ENCODE assay signal across 8 mouse cellular contexts in genomic region chr19:10895016-10895528, GRCm38 (mm10). TPM values are rescaled to one million over a fixed set of nuclear protein-coding genes. Genes with fewer than 3 reads are reported as not detected.
DNase-seq lines count a peak whose midpoint lies in the region; ATAC-seq and TF ChIP-seq lines count a peak whose summit lies in the region.

Prpf19 (plus strand) TSS chr19:10895231.

- WGBS in heart, embryonic 12.5 days, result under 1% methylated on average over 41 of the region's 43 CpGs
- WGBS in kidney, postnatal 0 days, result 0% methylated on average over 43 of the region's 43 CpGs
- under 1% methylated on average over 43 of the region's 43 CpGs for WGBS in liver, embryonic 11.5 days
- under 1% methylated on average over 43 of the region's 43 CpGs for WGBS in stomach, embryonic 14.5 days

- H3K9me3 ChIP-seq in erythroblast, embryonic 14.5 days (ENCODE audit: control insufficient read depth, low read length), result no peaks in the 10 kb centered on the region
- H3K9me3 ChIP-seq in heart, embryonic 12.5 days (replicated peaks), result 0 out of 2 replicates have a peak, but pooled peaks cover 2% of the 10 kb centered on the region
- no peaks in the 10 kb centered on the region for H3K9me3 ChIP-seq in kidney, postnatal 0 days (replicated peaks; ENCODE audit: low read length)
- H3K9me3 ChIP-seq in liver, embryonic 11.5 days (ENCODE audit: control insufficient read depth, low read length), result no peaks in the 10 kb centered on the region
- no peaks in the 10 kb centered on the region for H3K9me3 ChIP-seq in stomach, embryonic 14.5 days (ENCODE audit: control insufficient read depth, low read depth, low read length)

- ATAC-seq in heart, embryonic 12.5 days (ENCODE audit: insufficient number of reproducible peaks, low FRiP score), result peak; percentile 92
- peak; percentile 90 for ATAC-seq in kidney, postnatal 0 days (replicated peaks; ENCODE audit: low FRiP score, low read depth)
- ATAC-seq in liver, embryonic 11.5 days (replicated peaks; ENCODE audit: low FRiP score), result peak; percentile 93
- peak; percentile 96 for ATAC-seq in stomach, embryonic 14.5 days (ENCODE audit: insufficient number of reproducible peaks, insufficient read depth, low FRiP score, low read depth)

- peaks cover 46% of the 10 kb centered on the region for H3K79me2 ChIP-seq in C2C12 (ENCODE audit: control insufficient read depth, insufficient read depth)

- DNase-seq in brain, embryonic 14.5 days (ENCODE audit: low read depth), result peak; percentile 100
- peak; percentile 99 for DNase-seq in kidney, postnatal 0 days (ENCODE audit: low spot score)
- peak; percentile 95 for DNase-seq in liver, embryonic 11.5 days (ENCODE audit: low spot score)
- DNase-seq in naive thymus-derived CD4-positive, alpha-beta T cell, adult 2 months (ENCODE audit: low read depth), result peak; percentile 97

- peak within 1 kb of the TSS; percentile 95 for H3K27ac ChIP-seq in heart, embryonic 12.5 days (ENCODE audit: poor library complexity, severe bottlenecking)
- H3K27ac ChIP-seq in kidney, postnatal 0 days, result peak within 1 kb of the TSS; percentile 92
- H3K27ac ChIP-seq in liver, embryonic 11.5 days (ENCODE audit: low read depth, low read length), result peak within 1 kb of the TSS; percentile 89
- H3K27ac ChIP-seq in stomach, embryonic 14.5 days (ENCODE audit: low read length), result peak within 1 kb of the TSS; percentile 93

- H3K79me3 ChIP-seq in C2C12 (ENCODE audit: low read depth), result peaks cover 34% of the 10 kb centered on the region

- TF ChIP-seq CTCF in C2C12 (IDR thresholded peaks at IDR 0.05; ENCODE audit: control insufficient read depth, insufficient read depth, insufficient read length), result no peak
- no peak for TF ChIP-seq CTCF in brain, embryonic 14.5 days (IDR thresholded peaks at IDR 0.05; ENCODE audit: borderline replicate concordance, extremely low read depth, insufficient read depth, insufficient read length)
- peak; percentile 27; the same call in 1 of the 2 replicates for TF ChIP-seq CTCF in kidney, postnatal 0 days (IDR thresholded peaks at IDR 0.05; ENCODE audit: low read depth)

- peak within 1 kb of the TSS; percentile 97 for H3K4me3 ChIP-seq in C2C12 (ENCODE audit: insufficient read depth, poor library complexity, severe bottlenecking)
- peak within 1 kb of the TSS; percentile 88 for H3K4me3 ChIP-seq in erythroblast, embryonic 14.5 days (replicated peaks)
- peak within 1 kb of the TSS; percentile 94 for H3K4me3 ChIP-seq in heart, embryonic 12.5 days
- H3K4me3 ChIP-seq in kidney, postnatal 0 days (replicated peaks; ENCODE audit: low read depth, low read length), result peak within 1 kb of the TSS; percentile 80
- peak within 1 kb of the TSS; percentile 94 for H3K4me3 ChIP-seq in liver, embryonic 11.5 days (ENCODE audit: low read depth, low read length)
- peak within 1 kb of the TSS; percentile 91 for H3K4me3 ChIP-seq in stomach, embryonic 14.5 days (ENCODE audit: low read depth, low read length)

- H3K4me1 ChIP-seq in erythroblast, embryonic 14.5 days (ENCODE audit: control insufficient read depth), result peaks cover 32% of the 10 kb centered on the region
- H3K4me1 ChIP-seq in heart, embryonic 12.5 days (replicated peaks), result peaks cover 30% of the 10 kb centered on the region
- peaks cover 10% of the 10 kb centered on the region; the same call in 1 of the 2 replicates for H3K4me1 ChIP-seq in kidney, postnatal 0 days (replicated peaks; ENCODE audit: insufficient read depth, low read length)
- peaks cover 15% of the 10 kb centered on the region for H3K4me1 ChIP-seq in liver, embryonic 11.5 days (replicated peaks; ENCODE audit: control insufficient read depth, insufficient read depth, low read length)
- H3K4me1 ChIP-seq in stomach, embryonic 14.5 days (ENCODE audit: control insufficient read depth, insufficient read depth, low read length), result peaks cover 13% of the 10 kb centered on the region

- peak within 1 kb of the TSS; percentile 96 for H3K9ac ChIP-seq in heart, embryonic 12.5 days
- H3K9ac ChIP-seq in kidney, postnatal 0 days (ENCODE audit: low read depth, low read length), result peak within 1 kb of the TSS; percentile 91
- peak within 1 kb of the TSS; percentile 93 for H3K9ac ChIP-seq in liver, embryonic 11.5 days (ENCODE audit: low read depth, low read length)
- peak within 1 kb of the TSS; percentile 82 for H3K9ac ChIP-seq in stomach, embryonic 14.5 days (replicated peaks; ENCODE audit: low read depth, low read length)

- no peaks in the 10 kb centered on the region for H3K27me3 ChIP-seq in C2C12 (ENCODE audit: control insufficient read depth, insufficient read depth, insufficient read length)
- no peaks in the 10 kb centered on the region for H3K27me3 ChIP-seq in erythroblast, embryonic 14.5 days (ENCODE audit: control insufficient read depth)
- no peaks in the 10 kb centered on the region for H3K27me3 ChIP-seq in heart, embryonic 12.5 days (replicated peaks)
- no peaks in the 10 kb centered on the region for H3K27me3 ChIP-seq in kidney, postnatal 0 days (ENCODE audit: insufficient read depth, low read length)
- H3K27me3 ChIP-seq in liver, embryonic 11.5 days (replicated peaks; ENCODE audit: control insufficient read depth, insufficient read depth, low read length), result no peaks in the 10 kb centered on the region
- H3K27me3 ChIP-seq in stomach, embryonic 14.5 days (ENCODE audit: control insufficient read depth, insufficient read depth, low read length), result no peaks in the 10 kb centered on the region

- peak within 1 kb of the TSS; percentile 97 for H3K4me2 ChIP-seq in heart, embryonic 12.5 days
- peak within 1 kb of the TSS; percentile 69 for H3K4me2 ChIP-seq in kidney, postnatal 0 days (ENCODE audit: low read length)
- peak within 1 kb of the TSS; percentile 96 for H3K4me2 ChIP-seq in liver, embryonic 11.5 days
- H3K4me2 ChIP-seq in stomach, embryonic 14.5 days (replicated peaks; ENCODE audit: low read depth, low read length), result peak within 1 kb of the TSS; percentile 89

- peaks cover 30% of the 10 kb centered on the region for H3K36me3 ChIP-seq in C2C12 (ENCODE audit: control insufficient read depth, insufficient read depth)
- H3K36me3 ChIP-seq in erythroblast, embryonic 14.5 days (ENCODE audit: control insufficient read depth), result peaks cover 30% of the 10 kb centered on the region
- H3K36me3 ChIP-seq in heart, embryonic 12.5 days, result peaks cover 28% of the 10 kb centered on the region
- H3K36me3 ChIP-seq in kidney, postnatal 0 days (ENCODE audit: insufficient read depth, low read length), result peaks cover 18% of the 10 kb centered on the region; the same call in 1 of the 2 replicates
- H3K36me3 ChIP-seq in liver, embryonic 11.5 days (ENCODE audit: control insufficient read depth, insufficient read depth, low read length), result peaks cover 25% of the 10 kb centered on the region
- H3K36me3 ChIP-seq in stomach, embryonic 14.5 days (ENCODE audit: control insufficient read depth, insufficient read depth, low read length), result peaks cover 22% of the 10 kb centered on the region

- peak; percentile 82; the same call in 1 of the 2 replicates for TF ChIP-seq POLR2A in brain, embryonic 14.5 days (IDR thresholded peaks at IDR 0.05; ENCODE audit: borderline replicate concordance, extremely low read depth, insufficient read depth, insufficient read length, poor library complexity, severe bottlenecking)

- peak within 1 kb of the TSS; percentile 80 for H3ac ChIP-seq in C2C12 (ENCODE audit: control insufficient read depth, insufficient read length, low read depth)

TF ChIP-seq in C2C12, 6 proteins besides CTCF, POLR2A, EP300 and RAD21:
- TF ChIP-seq MYOD1 (IDR thresholded peaks at IDR 0.05; ENCODE audit: control insufficient read depth, insufficient read length, low read depth) (no peak), MYOG (IDR thresholded peaks at IDR 0.05; ENCODE audit: control insufficient read depth, extremely low read depth, insufficient read length) (no peak), MAX (IDR thresholded peaks at IDR 0.05) (peak; percentile 94), FOSL1 (IDR thresholded peaks at IDR 0.05; ENCODE audit: insufficient read depth, low read length, poor library complexity, severe bottlenecking) (no peak), USF1 (IDR thresholded peaks at IDR 0.05; ENCODE audit: low read depth) (peak; percentile 10), CEBPB (IDR thresholded peaks at IDR 0.05; ENCODE audit: low read depth) (no peak)

RNA-seq across cellular contexts. Expression of gene Prpf19, which starts in this region (rescaled TPM):
- polyA plus RNA-seq in C2C12 (2012; fragmentation: generic; extraction: Trizol), result 299 TPM
- 341 and 452 TPM in 2 replicates for polyA plus RNA-seq in brain, embryonic 14.5 days (2012; rRNA removed)
- 3.2 and 4.1 TPM in 2 replicates for polyA plus RNA-seq in erythroblast, embryonic 14.5 days (2012)
- 24.9 and 26.2 TPM in 2 replicates for polyA plus RNA-seq in heart, embryonic 12.5 days (2016; fragmentation: Nextera tagmentation; extraction: Ambion mirVana)
- 30.6 and 35.2 TPM in 2 replicates for polyA plus RNA-seq in kidney, postnatal 0 days (2015; fragmentation: Nextera tagmentation; extraction: Ambion mirVana)
- 45.7 and 46.8 TPM in 2 replicates for polyA plus RNA-seq in liver, embryonic 11.5 days (2014; fragmentation: Nextera tagmentation; extraction: Ambion mirVana)
- 47.9 and 49.9 TPM in 2 replicates for polyA plus RNA-seq in stomach, embryonic 14.5 days (2014; fragmentation: Nextera tagmentation; extraction: Ambion mirVana)

Comparison
In these comparisons a context has a peak if more than half of its experiments do, and no peak if none do; other contexts are left out.
1. Peak in every context shown above with its lines: DNase-seq, ATAC-seq, H3K4me3 ChIP-seq and H3K27ac ChIP-seq.